Mouse (Mus musculus): ENCODE data around the gene Vac14.

GRCm38 (mm10) chr8:110657661-110658060 lies 39.3 kb downstream of the Vac14 start:
- TF ChIP-seq EP300 (IDR thresholded peaks at IDR 0.05; ENCODE audit: insufficient read depth, low read depth, low read length) (no peak), POLR2A (IDR thresholded peaks at IDR 0.05; ENCODE audit: insufficient read depth, low read length) (no peak)

Data from ES-Bruce4 (cell line).